17 mouse cellular contexts compared by ENCODE assay signal in genomic region chr17:64577485-64577884, GRCm38 (mm10).
"Had no signal": no experiment of that assay in that cellular context is flagged by ENCODE, and none has a peak within 500 bp of the region (broad histone marks: within the 10 kb centered on the region; RNA-seq: fewer than 3 reads in every experiment).

No protein-coding gene starts in this region.

- H3K4me1 ChIP-seq: neural tube, embryonic 13.5 days; neural tube, embryonic 15.5 days had no signal

- H3K9me3 ChIP-seq: liver, embryonic 13.5 days; liver, embryonic 15.5 days; midbrain, embryonic 10.5 days; midbrain, embryonic 13.5 days; neural tube, embryonic 13.5 days; neural tube, embryonic 15.5 days; stomach, embryonic 15.5 days had no signal

- H3K9ac ChIP-seq: liver, embryonic 13.5 days; liver, embryonic 15.5 days; lung, embryonic 14.5 days; midbrain, embryonic 13.5 days; neural tube, embryonic 13.5 days; neural tube, embryonic 15.5 days; stomach, embryonic 15.5 days had no signal

- H3K4me2 ChIP-seq: liver, embryonic 13.5 days; liver, embryonic 15.5 days; lung, embryonic 14.5 days; midbrain, embryonic 13.5 days; neural tube, embryonic 13.5 days; neural tube, embryonic 15.5 days; stomach, embryonic 15.5 days had no signal

- DNase-seq: liver, embryonic 13.5 days; lung, adult 18-20 months; lung, embryonic 14.5 days; lung, postnatal 10 days; lung, postnatal 4 days; right cerebral cortex, postnatal 14 days; thymus, adult 2 months; thymus, postnatal 25 days; thymus, postnatal 4 days had no signal

- ATAC-seq: midbrain, embryonic 13.5 days; midbrain, embryonic 16.5 days had no signal

- H3K27me3 ChIP-seq: midbrain, embryonic 13.5 days; neural tube, embryonic 13.5 days; neural tube, embryonic 15.5 days; stomach, embryonic 15.5 days had no signal

- H3K27ac ChIP-seq: liver, embryonic 13.5 days; liver, embryonic 15.5 days; midbrain, embryonic 10.5 days; midbrain, embryonic 13.5 days; neural tube, embryonic 13.5 days; neural tube, embryonic 15.5 days; stomach, embryonic 15.5 days had no signal

- H3K4me3 ChIP-seq: liver, embryonic 13.5 days; liver, embryonic 15.5 days; midbrain, embryonic 10.5 days; midbrain, embryonic 13.5 days; myocyte; neural tube, embryonic 13.5 days; neural tube, embryonic 15.5 days; stomach, embryonic 15.5 days had no signal

- H3K36me3 ChIP-seq: liver, embryonic 13.5 days; liver, embryonic 15.5 days; midbrain, embryonic 10.5 days; midbrain, embryonic 13.5 days; neural tube, embryonic 13.5 days; neural tube, embryonic 15.5 days; stomach, embryonic 15.5 days had no signal
